Mouse (Mus musculus) bone marrow macrophage, adult 2 months (primary cell): Measurements from ENCODE around the gene Ankrd35.

Experiments
- CTCF ChIP-seq: IDR thresholded peaks from 2 replicates; pipeline ENCODE4 v1.5.1; 2012; ENCODE audit warnings: low read depth, mild to moderate bottlenecking, low read length, moderate library complexity
- POLR2A ChIP-seq: IDR thresholded peaks from 2 replicates; pipeline ENCODE4 v1.6.1; 2012; ENCODE audit warnings: mild to moderate bottlenecking, low read depth, low read length, borderline replicate concordance

- TF ChIP-seq CTCF, result no peak
- no peak for TF ChIP-seq POLR2A
These were observed 30.4 kb downstream of the Ankrd35 start for GRCm38 (mm10) chr3:96700376-96700775.
